Mouse (Mus musculus): ENCODE results near the gene Ankrd34a. TPM values are rescaled to one million over a fixed set of nuclear protein-coding genes. Genes with fewer than 3 reads are reported as not detected.

Gene Ankrd34a
- polyA plus RNA-seq, 1 experiment from 2014 or later = 2.0 TPM

- no peaks in the 10 kb centered on the region for H3K36me3 ChIP-seq (ENCODE audit: control insufficient read depth, insufficient read depth, low read length)
- H3K9me3 ChIP-seq (ENCODE audit: control insufficient read depth, low read length) = no peaks in the 10 kb centered on the region
- WGBS = 94% methylated on average over 8 of the region's 8 CpGs
- H3K27me3 ChIP-seq (ENCODE audit: control insufficient read depth, insufficient read depth, low read length) = no peaks in the 10 kb centered on the region
- H3K4me1 ChIP-seq (ENCODE audit: control insufficient read depth, insufficient read depth, low read length) = no peaks in the 10 kb centered on the region
- H3K9ac ChIP-seq (ENCODE audit: low read length) = no peak overlapping the region
- DNase-seq (ENCODE audit: low spot score, missing footprints) = no peak
- H3K4me3 ChIP-seq (ENCODE audit: low read depth, low read length) = no peak overlapping the region
- no peak for ATAC-seq (ENCODE audit: low FRiP score)
- H3K27ac ChIP-seq (ENCODE audit: low read depth, low read length) = no peak overlapping the region
- H3K4me2 ChIP-seq = no peak overlapping the region
These were observed 29.6 kb upstream of the Ankrd34a start for GRCm38 (mm10) chr3:96566661-96567450.

DNA sequence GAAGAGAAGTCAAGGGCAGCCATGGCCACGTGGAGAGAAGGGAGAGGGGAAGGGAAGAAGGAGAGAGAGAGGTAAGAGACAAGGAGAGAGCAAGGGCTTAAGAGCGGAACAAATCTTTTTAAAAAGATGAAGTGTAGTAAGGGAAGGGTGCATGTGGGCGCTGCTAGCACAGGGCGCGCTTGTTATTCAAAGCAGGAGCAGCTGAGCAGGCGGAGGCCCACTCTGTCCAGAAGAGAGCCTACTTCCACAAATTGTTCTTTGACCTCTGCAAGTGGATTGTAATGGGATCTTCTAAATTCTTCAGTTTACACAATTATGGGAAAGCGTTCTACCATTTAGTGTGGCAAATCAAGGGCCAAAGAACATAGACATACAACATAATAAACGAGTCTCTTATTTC lies 27.8 kb upstream of the Ankrd34a start:
- no peaks in the 10 kb centered on the region for H3K9me3 ChIP-seq (ENCODE audit: control insufficient read depth, low read length)
- no peak overlapping the region for H3K27ac ChIP-seq (ENCODE audit: low read depth, low read length)
- no peaks in the 10 kb centered on the region for H3K27me3 ChIP-seq (ENCODE audit: control insufficient read depth, insufficient read depth, low read length)
- H3K9ac ChIP-seq (ENCODE audit: low read length) = no peak overlapping the region
- no peak overlapping the region for H3K4me2 ChIP-seq
- H3K4me3 ChIP-seq (ENCODE audit: low read depth, low read length) = no peak overlapping the region
- DNase-seq (ENCODE audit: low spot score, missing footprints) = no peak
- no peaks in the 10 kb centered on the region for H3K4me1 ChIP-seq (ENCODE audit: control insufficient read depth, insufficient read depth, low read length)
- WGBS = 62% methylated on average over 8 of the region's 8 CpGs
- no peaks in the 10 kb centered on the region for H3K36me3 ChIP-seq (ENCODE audit: control insufficient read depth, insufficient read depth, low read length)
- ATAC-seq (ENCODE audit: low FRiP score) = no peak

GRCm38 (mm10) chr3:96569506-96569905 lies 26.9 kb upstream of the Ankrd34a start:
- H3K27ac ChIP-seq (ENCODE audit: low read depth, low read length) = no peak overlapping the region
- ATAC-seq (ENCODE audit: low FRiP score) (no peak), DNase-seq (ENCODE audit: low spot score, missing footprints) (no peak)
- no peaks in the 10 kb centered on the region for H3K4me1 ChIP-seq (ENCODE audit: control insufficient read depth, insufficient read depth, low read length)
- H3K9me3 ChIP-seq (ENCODE audit: control insufficient read depth, low read length) = no peaks in the 10 kb centered on the region
- H3K36me3 ChIP-seq (ENCODE audit: control insufficient read depth, insufficient read depth, low read length) = no peaks in the 10 kb centered on the region
- 81% methylated on average over 13 of the region's 13 CpGs for whole genome bisulfite sequencing
- no peak overlapping the region for H3K9ac ChIP-seq (ENCODE audit: low read length)
- H3K4me3 ChIP-seq (ENCODE audit: low read depth, low read length) = no peak overlapping the region
- no peak overlapping the region for H3K4me2 ChIP-seq
- no peaks in the 10 kb centered on the region for H3K27me3 ChIP-seq (ENCODE audit: control insufficient read depth, insufficient read depth, low read length)

- Histone ChIP-seq H3K4me1 (ENCODE audit: control insufficient read depth, insufficient read depth, low read length) (no peaks in the 10 kb centered on the region), H3K4me3 (ENCODE audit: low read depth, low read length) (no peak overlapping the region), H3K27ac (ENCODE audit: low read depth, low read length) (no peak overlapping the region), H3K36me3 (ENCODE audit: control insufficient read depth, insufficient read depth, low read length) (no peaks in the 10 kb centered on the region), H3K27me3 (ENCODE audit: control insufficient read depth, insufficient read depth, low read length) (no peaks in the 10 kb centered on the region), H3K9ac (ENCODE audit: low read length) (no peak overlapping the region), H3K9me3 (ENCODE audit: control insufficient read depth, low read length) (no peaks in the 10 kb centered on the region), H3K4me2 (no peak overlapping the region)
- no peak for ATAC-seq (ENCODE audit: low FRiP score)
- WGBS = 86% methylated on average over 11 of the region's 11 CpGs
- peak; percentile 69 for DNase-seq (ENCODE audit: low spot score, missing footprints)
These were observed 26.4 kb upstream of the Ankrd34a start for GRCm38 (mm10) chr3:96569966-96570605.

DNA sequence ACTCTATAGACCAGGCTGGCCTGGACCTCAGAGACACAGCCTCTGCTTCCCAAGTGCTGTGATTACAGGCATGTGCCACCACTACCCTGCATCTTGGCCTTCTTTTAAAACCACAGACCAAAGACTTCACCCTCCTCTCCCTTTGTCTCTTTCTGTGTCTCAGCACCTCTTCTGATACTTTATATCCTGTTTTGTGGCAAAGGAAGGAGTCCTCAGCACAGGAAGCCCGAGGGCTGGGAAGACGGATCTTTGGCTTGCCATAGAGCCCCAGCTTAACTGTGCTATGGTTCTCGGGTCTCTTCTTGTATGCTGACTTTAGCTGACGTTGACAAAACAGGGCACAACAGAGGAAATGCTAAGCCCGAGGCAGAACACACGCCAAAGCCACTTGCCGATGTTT lies 25.8 kb upstream of the Ankrd34a start:
- Histone ChIP-seq H3K9ac (ENCODE audit: low read length) (no peak overlapping the region), H3K9me3 (ENCODE audit: control insufficient read depth, low read length) (no peaks in the 10 kb centered on the region), H3K36me3 (ENCODE audit: control insufficient read depth, insufficient read depth, low read length) (no peaks in the 10 kb centered on the region), H3K4me1 (ENCODE audit: control insufficient read depth, insufficient read depth, low read length) (no peaks in the 10 kb centered on the region), H3K4me3 (ENCODE audit: low read depth, low read length) (no peak overlapping the region), H3K27ac (ENCODE audit: low read depth, low read length) (no peak overlapping the region), H3K27me3 (ENCODE audit: control insufficient read depth, insufficient read depth, low read length) (no peaks in the 10 kb centered on the region), H3K4me2 (no peak overlapping the region)
- 79% methylated on average over 7 of the region's 7 CpGs for WGBS
- ATAC-seq (ENCODE audit: low FRiP score) = no peak
- DNase-seq (ENCODE audit: low spot score, missing footprints) = no peak

- peaks cover under 1% of the 10 kb centered on the region; the same call in 1 of the 2 replicates for H3K4me1 ChIP-seq (ENCODE audit: control insufficient read depth, insufficient read depth, low read length)
- no peak overlapping the region for H3K27ac ChIP-seq (ENCODE audit: low read depth, low read length)
- no peak for ATAC-seq (ENCODE audit: low FRiP score)
- H3K27me3 ChIP-seq (ENCODE audit: control insufficient read depth, insufficient read depth, low read length) = no peaks in the 10 kb centered on the region
- H3K4me3 ChIP-seq (ENCODE audit: low read depth, low read length) = no peak overlapping the region
- no peak overlapping the region for H3K4me2 ChIP-seq
- no peak for DNase-seq (ENCODE audit: low spot score, missing footprints)
- WGBS = 88% methylated on average over 2 of the region's 2 CpGs
- no peak overlapping the region for H3K9ac ChIP-seq (ENCODE audit: low read length)
- H3K36me3 ChIP-seq (ENCODE audit: control insufficient read depth, insufficient read depth, low read length) = no peaks in the 10 kb centered on the region
- H3K9me3 ChIP-seq (ENCODE audit: control insufficient read depth, low read length) = no peaks in the 10 kb centered on the region
These were observed 25.1 kb upstream of the Ankrd34a start for GRCm38 (mm10) chr3:96571336-96571735.

GRCm38 (mm10) chr3:96571896-96572698 lies 24.3 kb upstream of the Ankrd34a start:
- ATAC-seq (ENCODE audit: low FRiP score) (no peak), DNase-seq (ENCODE audit: low spot score, missing footprints) (peak; percentile 84)
- Histone ChIP-seq H3K4me1 (ENCODE audit: control insufficient read depth, insufficient read depth, low read length) (peaks cover 7% of the 10 kb centered on the region), H3K9ac (ENCODE audit: low read length) (no peak overlapping the region), H3K9me3 (ENCODE audit: control insufficient read depth, low read length) (no peaks in the 10 kb centered on the region), H3K27me3 (ENCODE audit: control insufficient read depth, insufficient read depth, low read length) (no peaks in the 10 kb centered on the region), H3K4me2 (no peak overlapping the region), H3K36me3 (ENCODE audit: control insufficient read depth, insufficient read depth, low read length) (no peaks in the 10 kb centered on the region), H3K4me3 (ENCODE audit: low read depth, low read length) (no peak overlapping the region), H3K27ac (ENCODE audit: low read depth, low read length) (no peak overlapping the region)
- 81% methylated on average over 16 of the region's 16 CpGs for WGBS

DNA sequence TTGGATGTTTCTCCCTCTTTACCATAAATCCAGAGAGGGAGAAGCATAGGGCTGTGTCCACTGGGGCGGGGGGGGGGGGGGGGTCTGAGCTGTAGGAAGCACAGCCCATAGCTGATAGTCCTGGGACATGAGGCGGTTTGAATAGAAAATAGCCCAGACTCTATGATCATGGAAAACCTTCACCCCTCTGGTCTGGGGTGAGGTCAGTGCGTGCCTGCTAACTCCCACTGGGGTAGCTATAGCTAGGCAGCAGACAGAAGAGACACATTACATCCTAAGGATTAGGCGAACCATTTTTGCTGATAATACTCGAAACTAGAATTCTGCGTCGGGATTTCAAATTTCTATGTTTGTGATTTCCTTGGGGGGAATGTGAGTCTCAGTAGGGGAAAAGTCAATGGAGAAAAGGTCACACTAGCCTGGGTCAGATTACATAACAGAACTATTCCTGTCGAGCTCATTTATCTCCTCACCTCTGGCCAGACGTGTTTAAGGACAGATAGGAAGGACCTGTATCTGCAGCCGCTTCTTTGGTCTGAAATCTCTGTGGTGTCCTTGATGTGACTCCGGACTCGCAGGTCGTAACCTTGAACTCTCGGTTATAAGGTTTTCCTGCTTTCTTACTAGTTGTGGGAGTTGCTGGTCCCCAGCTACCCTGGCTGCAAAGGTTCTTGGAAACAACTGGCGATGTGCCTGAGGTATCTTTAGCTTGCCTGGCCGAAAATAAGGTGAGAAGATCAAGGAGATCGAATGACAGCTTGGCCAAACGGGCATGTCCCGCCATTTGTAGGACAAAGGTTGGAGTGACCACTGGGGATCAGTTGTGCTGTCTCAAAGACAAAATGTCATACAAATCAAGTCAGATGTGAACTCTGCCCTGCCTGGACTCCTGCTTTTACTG lies 22.6 kb upstream of the Ankrd34a start:
- DNase-seq (ENCODE audit: low spot score, missing footprints) (peak; percentile 69), ATAC-seq (ENCODE audit: low FRiP score) (no peak)
- H3K9ac ChIP-seq (ENCODE audit: low read length) = no peak overlapping the region
- H3K36me3 ChIP-seq (ENCODE audit: control insufficient read depth, insufficient read depth, low read length) = no peaks in the 10 kb centered on the region
- peaks cover 10% of the 10 kb centered on the region for H3K4me1 ChIP-seq (ENCODE audit: control insufficient read depth, insufficient read depth, low read length)
- H3K27ac ChIP-seq (ENCODE audit: low read depth, low read length) = no peak overlapping the region
- no peaks in the 10 kb centered on the region for H3K27me3 ChIP-seq (ENCODE audit: control insufficient read depth, insufficient read depth, low read length)
- 83% methylated on average over 19 of the region's 19 CpGs for WGBS
- H3K4me2 ChIP-seq = no peak overlapping the region
- H3K9me3 ChIP-seq (ENCODE audit: control insufficient read depth, low read length) = no peaks in the 10 kb centered on the region
- no peak overlapping the region for H3K4me3 ChIP-seq (ENCODE audit: low read depth, low read length)

All from midbrain, embryonic 11.5 days (tissue).